Mouse (Mus musculus): ENCODE results near the gene Dst.

GRCm38 (mm10) chr1:33994201-33994600, 86.2 kb downstream of the Dst start:
- TF ChIP-seq CTCF (conservative IDR thresholded peaks at IDR 0.05; ENCODE audit: insufficient read depth, insufficient read length, low read depth, low read length) (no peak), POLR2A (IDR thresholded peaks at IDR 0.05; ENCODE audit: low read depth, low read length) (no peak)

Data from kidney, adult 2 months (tissue).